Mouse (Mus musculus) testis, postnatal 10 days (tissue): ENCODE data around the gene Wfdc15a.
"Not testable (repeated sequence)": the region's sequence is repeated elsewhere in the genome, so short reads cannot be mapped to it uniquely, and the experiment has no call there.

Experiments used
- DNase-seq: peaks from one replicate; pipeline ENCODE4 v3.0.0; 2021; ENCODE audit warnings: low spot score

Gene Wfdc15a

DNA sequence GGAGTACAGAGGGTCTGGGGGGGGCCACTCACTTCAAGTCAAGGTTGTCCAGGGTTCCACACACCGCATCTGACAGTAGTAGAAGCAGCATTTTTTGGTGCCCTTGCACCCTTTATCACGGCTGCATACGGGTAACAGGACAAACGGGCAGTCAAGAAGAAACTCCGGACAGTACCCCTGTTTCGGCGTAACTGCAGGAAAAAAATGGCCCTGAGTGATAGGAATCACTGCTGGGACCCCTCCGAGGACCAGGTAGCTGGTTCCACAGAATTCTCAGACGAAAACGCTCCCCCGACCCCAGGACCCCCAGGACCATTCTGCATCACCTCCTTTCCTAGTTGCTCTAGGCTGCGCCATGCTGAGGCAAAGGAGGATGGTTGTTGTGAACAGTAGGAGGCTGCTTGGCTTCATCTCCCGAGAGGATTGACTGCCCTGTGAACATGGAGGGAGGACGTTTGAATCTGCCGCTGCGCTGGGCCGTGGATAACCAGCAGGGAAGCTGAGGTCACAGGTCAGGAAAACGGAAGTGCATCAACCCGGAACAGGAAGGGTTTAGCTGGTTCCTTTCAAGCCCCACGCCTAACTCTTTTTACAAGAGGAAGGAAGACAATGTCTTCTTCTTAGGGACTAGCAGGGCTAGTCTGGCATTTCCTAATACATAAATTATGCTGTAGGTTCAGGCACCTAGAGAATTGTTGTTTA is at the start of gene Wfdc15a:
Gene Wfdc15a, minus strand, starts transcription at position 505 of the 702 bp plus-strand sequence.
- DNase-seq: no peak

DNA sequence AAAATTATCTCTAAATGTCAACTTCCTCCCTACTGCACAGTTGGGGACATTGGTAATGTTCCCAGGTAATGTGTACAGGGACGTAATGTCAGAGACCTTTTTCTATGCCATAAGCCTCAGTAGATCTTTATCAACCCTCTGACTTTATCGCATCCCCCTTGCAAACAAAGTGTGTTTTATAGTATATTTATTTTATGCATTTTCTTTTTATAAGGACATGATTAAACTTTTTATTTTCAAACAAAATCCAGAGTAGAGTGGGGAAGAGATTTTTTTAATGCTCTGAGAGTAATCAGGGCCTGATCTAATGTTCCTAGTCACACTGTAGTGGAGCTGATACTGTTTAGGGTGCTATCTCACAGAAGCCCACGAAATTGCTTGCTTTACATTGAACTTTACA is 38.4 kb upstream of the Wfdc15a start, which contains the start of gene Svs2:
Gene Svs2, minus strand, starts transcription at position 101 of the 400 bp plus-strand sequence.
- DNase-seq: no peak

DNA sequence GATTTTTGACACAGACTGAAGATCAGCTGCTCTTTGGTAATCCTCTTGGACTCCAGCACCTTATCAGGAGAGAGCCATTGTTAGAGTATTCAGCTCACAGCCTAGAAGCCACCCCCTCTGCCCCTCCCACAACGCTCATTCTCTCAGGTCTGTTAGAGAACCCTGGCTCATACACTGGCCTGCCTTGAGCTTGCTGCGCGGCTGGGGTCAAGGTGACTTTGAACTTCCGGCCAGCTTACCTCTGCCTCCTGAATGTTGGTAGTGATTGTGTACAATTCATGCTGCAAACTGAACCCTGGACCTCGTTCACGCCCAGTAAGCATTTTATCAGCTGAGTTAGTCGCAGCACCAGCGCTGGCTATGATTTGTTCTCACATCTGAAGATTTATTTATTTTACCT is 32.7 kb upstream of the Wfdc15a start:
- DNase-seq: no peak

DNA sequence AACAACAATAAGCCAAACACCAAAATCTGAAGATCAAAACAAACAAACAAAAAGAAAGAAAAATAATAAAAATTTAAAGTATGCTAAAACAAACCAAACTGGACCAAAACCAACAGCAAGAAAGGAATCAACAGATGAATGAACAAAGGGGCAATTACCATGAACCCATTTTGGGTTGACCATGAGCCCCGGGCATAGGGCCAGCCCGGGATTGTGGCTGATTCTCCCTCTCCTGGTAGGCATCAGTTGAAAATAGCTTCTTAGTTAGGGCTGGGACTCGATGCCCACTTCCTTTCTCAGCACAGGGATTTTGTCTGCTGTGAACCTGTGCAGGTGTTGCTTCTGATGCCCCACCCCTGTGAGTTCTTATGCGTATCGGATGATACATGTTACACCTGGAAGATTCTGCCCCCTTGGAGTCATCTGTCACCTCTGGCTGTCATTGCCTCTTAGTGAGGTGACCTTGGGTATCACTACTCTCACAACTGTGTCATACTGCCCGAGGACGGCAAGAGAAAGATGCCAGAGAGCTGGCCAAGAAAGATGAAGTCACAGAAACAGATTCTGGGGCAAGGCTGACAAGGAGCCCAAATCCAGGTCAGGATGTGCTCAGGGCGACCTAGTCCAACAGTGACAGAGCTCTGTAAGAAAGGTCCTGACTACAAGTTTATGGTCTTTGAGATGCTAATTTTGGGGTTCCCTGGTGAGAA is 28.6 kb upstream of the Wfdc15a start:
- DNase-seq: no peak

DNA sequence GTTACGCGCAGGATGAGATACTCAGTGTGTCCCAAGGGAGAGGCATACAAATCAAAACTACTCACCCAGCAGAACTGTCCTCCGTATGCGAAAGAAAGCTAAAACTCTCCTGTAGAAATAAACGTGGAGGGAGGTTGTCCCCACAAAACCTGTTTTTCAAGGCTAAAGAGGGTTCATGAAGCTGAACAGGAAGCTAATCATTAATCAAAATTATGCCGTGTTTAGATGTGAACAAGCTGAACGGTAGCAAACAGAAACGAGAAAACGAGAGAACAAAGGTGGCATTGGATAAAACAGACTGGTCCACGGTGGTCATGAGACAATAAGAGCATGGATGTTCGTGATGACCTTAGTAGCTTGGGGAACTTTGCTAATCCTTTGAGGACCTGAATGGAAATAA is 21.6 kb upstream of the Wfdc15a start, which contains the start of gene Wfdc15b:
Gene Wfdc15b, minus strand, starts transcription at position 139 of the 400 bp plus-strand sequence.
- no peak for DNase-seq

DNA sequence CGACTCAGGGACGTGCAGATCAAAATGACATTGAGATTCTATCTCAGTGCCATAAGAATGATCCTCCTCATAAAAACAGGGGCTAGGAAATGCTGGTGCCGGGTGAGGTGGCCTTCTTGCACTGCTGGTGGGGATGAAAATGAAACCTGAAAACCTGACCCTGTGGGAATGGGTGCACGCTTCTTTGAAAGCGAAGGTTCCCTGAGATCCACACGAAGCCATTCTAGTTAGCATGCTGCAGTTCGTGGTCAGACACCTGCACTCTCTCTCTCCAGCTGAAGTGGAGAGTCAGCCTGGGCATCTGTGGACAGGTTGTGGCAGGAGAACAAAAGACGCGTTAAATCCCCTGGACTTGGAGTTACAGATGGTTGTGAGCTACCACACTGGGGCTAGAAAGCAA is 19.4 kb upstream of the Wfdc15a start:
- DNase-seq: no peak

DNA sequence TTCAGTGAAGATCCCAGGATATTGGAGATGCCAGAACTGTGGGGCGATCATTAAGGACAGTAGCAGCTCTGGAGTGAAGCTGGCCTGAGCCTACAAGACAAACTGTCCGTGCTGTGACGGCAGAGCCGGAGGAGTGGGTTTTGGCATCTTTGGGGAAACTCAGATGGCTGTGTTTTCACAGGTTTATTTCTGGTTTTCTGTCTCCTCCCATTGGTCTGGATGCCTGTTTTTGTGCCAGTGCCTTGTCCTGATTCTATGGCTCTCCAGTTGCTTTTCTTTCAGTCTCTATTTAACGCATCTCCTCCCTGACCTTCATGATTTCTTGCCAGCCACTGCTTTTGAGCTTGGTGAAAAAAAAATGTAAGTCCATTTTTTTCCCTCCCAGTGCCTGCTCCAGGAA is 12.8 kb upstream of the Wfdc15a start:
- no peak for DNase-seq

DNA sequence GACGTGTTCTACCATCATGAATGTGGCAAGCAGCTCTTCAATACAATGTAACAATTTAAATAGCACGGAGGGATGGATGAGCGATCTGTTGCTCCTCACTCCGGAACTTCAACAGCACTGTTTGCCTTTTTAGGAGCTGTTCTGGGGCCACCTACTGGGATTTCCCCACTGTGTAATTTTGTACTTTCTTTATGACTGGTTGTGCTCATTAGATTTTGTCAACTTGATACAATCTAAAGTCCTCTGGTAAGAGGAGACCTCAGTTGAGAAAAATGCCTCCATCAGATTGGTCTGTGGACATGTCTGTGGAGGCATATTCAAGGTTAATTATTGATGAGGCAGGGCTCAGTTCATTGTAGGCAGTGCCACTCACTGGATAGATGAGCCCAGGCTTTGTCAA is 11.0 kb upstream of the Wfdc15a start:
- DNase-seq: no peak

DNA sequence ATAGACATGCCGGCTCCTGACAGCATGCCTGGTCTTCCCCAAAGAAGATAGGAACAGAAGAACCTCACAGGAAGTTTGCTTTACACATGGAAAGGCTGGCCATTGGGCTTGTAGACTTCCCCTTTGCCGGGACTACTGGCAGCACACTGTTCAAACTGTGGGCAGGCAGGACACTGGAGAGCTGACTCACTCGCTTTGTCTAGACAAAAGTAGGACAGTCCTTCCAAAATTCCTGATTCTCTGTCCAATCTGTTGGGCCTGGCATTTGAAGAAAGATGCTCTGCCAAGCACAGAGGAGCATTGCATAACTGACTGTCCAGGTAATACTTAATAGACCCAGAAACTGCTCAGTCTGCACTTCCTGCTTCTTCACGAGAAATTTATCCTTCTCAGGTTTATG is 6.7 kb upstream of the Wfdc15a start:
- DNase-seq: no peak

DNA sequence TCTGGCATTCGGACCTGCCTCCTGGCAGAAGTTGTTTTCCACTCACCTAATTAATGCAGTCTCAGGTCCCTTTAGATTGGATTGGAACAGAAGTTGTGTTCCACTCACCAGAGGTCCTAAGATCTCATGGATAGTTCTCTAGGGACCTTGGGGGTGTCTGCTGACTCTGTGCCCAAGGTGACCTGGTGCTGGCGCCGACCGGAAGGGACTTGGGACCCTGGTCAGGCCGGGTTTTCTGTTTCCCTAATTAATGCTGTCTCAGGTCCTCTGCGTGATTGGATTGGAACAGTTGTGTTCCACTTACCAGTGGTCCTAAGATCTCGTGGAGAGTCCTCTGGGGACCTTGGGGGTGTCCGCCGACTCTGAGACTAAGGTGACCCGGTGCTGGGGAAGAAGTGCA is 6.1 kb upstream of the Wfdc15a start:
- not testable (repeated sequence) for DNase-seq

DNA sequence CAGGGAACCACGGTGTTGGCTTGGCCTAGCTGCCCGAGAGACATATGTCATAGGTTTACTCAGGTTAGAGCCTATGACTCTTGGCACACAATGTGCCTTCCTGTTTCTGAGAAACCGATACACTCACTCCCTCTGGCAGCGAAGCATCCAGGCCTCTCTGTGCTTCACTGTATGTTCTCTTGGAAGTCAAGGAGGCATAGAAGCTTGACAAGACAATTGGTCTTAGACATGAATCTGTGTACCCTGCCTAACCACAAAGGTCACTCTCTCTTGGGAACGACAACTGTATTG is 3.3 kb downstream of the Wfdc15a start:
- DNase-seq: no peak

DNA sequence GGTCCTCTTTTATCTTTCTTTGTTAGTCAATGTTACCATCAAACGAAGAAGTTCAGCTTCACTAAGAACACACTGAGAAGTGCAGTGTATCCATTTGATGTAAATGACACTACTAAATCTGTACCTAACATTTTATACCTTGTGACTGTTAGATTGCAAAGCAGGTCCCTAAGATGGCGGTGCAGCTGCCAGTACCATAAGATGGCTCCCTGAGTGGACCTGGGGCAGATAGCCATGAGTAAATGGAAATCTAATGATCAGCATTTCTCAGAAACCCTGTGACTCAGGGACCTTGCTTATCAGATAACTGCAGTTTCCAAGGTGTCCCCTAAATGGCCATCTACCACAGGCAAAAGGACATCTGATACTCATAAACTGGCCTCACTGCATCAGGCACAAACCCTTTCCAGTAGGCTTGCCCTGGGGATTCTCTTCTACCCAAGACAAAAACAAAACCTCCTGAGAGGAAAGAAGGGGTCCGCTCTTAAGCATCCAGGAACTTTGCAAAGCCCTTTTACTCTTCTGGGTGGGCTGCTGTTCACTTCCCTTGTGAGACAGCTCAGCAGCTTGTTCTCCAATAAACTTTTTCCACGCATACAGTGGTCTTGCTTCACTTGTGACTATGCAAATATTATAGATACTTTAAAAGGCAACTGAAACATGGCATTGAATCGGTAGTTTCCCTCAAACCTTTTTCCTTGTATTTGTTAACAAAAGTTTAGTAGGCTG is 3.8 kb downstream of the Wfdc15a start:
- no peak for DNase-seq

DNA sequence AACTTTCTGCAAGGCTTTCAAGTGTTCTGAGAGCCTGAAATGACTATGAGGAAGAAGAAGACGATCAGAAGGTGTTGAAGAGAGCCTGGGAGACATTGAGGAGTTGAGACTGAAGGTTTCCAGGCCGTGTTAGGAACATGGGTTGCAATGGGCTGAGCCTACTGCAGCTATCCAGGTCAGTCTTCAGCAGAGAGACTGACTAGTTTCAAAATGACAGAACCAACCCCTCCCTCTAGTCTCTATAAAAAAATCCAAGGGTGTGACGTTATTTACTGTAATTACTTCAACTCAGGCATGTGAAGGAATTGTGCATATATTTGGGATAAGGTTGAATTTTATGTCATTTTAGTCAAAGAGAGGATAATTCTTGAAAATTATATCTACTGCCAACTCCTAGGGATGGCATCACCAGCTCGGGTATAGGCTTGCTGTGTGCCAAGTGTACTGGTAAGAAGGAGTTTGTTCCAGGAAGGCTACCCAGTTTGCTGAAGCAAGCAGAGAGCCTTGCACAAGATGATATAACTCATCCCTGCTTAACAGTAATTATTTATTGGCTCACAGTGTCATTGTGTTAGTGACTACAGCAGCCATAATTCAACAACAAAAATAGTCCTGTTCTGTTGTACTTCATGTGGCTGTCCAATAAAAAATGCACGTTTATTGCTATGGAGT is 4.8 kb downstream of the Wfdc15a start:
- no peak for DNase-seq

DNA sequence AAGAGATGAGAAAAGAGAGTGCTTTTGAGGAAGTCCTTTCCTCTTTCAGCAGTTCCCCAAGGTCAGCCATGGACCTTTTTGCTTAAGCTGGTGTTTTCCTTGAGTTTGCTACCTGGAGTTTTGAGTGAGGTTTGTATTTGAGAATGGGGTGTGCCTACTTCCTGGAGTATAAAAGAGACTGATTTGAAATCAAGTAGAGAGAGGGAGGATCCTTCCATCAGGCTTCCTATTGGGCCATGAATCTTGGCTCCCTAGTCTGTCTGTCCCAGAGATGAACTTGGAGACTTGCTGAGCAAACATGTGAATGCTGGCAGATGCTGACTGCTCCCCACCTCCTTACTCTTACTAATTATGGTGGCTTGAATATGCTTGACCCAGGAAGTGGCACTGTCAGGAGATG is 7.7 kb downstream of the Wfdc15a start:
- DNase-seq: no peak

DNA sequence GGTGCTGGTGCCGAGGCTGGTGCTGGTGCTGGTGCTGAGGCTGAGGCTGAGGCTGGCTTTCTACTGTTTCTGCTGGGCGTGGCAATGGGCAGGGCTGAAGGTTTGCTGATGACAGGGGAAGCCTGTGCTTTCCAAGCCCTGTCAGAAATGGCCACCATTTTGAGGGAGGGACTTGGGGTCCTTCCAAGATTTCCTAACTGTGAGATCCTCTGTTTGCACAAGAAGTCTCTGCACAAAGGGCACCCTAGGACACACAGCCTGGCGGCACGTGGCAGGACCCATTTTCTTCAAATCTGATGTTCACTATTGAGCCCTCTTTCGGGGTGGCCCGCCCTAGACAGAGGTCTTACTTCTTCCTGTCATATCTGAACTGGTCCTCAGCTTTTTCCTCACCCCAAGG is 9.4 kb downstream of the Wfdc15a start, which contains the start of gene Wfdc12:
Gene Wfdc12, minus strand, starts transcription at position 33 of the 400 bp plus-strand sequence.
- no peak for DNase-seq

DNA sequence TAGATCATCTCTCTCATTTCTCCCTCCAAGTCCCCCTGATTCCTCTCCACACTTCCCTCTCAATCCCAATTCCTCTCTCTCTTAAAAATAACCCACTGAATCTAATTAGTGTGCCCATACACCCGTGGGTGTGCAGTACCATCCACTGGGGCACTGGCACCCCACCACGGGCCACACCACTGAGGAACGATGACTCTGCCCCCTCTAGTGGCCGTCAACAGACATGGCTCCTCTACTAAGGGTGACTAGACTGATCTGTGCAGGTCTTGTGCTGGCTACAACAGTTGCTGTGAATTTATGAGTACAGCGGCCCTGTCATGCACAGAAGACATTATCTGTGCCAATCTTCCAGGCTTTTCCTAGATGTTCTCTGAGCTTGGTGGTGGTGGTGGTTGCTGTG is 11.2 kb downstream of the Wfdc15a start:
- peak; percentile 38 for DNase-seq

DNA sequence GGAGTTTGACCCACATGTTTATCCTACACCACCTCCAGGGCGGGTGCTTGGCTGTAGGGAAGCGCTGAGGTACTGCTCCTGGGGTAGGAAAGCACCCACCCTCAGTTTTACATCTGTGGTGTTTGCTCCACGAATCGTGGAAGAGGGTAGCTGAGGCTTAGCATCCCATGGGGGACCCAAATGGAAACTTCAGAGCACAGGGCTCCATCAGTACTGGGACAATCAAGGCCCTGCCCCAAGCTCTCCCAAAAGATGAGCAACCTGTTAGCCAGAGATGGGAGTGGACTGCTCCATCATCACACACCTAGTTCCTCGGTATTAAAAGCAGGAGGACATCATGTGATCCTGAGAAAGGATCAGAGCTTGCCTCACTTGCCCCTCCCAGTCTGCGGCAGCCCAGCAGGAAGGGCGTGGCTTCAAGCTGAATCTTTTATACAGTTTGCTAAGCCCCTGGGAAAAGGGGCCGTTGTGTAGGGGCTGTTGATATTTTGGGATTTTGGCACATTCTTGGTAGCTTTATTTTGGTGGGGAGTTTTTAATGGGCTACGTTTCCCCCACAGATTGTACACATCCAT is 15.7 kb downstream of the Wfdc15a start:
- peak; percentile 33 for DNase-seq

DNA sequence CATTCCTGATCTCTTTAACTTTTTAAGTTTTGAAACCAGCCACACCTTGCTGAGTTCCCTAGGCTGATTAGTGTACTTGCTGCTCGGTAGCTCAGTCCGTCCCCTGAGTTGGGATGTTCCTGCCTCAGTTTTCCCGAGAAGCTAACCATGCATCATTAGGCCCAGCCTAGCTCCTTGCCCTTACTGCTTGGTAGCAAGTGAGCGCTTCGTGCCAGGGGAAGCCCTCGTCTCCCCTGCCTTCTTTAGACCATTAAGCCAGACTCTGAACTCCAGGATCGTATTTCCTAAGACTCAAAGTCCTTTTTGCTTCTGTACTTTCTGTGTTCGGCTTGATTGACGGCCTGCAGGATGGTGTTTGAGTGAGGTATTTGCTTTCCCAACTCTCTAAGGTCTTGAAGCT is 16.6 kb downstream of the Wfdc15a start:
- peak; percentile 23 for DNase-seq

DNA sequence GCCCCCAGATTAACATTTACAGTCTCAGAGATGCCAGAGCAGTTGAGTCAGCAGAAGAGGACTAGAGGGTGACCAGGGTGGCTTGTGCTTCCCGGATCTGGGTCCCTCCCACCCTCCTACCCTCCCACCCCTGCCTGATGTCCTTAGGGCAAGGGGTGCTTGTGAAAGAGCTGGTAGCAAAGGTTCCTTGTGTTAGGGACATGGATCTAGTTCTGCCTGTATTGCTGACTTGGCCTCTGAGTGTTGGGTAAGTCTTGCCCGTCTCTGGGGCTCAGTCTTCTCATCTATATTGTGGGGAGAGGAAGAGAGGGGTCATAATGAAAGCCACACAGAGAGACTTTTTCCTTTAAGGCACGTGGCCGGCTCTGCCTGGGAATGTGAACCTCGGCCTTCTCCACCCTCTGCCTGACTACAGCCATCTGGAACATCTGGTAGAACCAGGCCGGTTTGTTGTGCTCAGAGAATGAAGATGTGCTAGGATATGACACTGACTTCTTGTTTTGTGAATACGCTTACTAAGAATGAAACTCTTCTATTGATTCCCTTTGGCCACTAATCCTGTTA is 17.2 kb downstream of the Wfdc15a start, which contains the start of gene Wfdc5:
Gene Wfdc5, minus strand, starts transcription at position 51 of the 564 bp plus-strand sequence.
- DNase-seq: peak; percentile 29

DNA sequence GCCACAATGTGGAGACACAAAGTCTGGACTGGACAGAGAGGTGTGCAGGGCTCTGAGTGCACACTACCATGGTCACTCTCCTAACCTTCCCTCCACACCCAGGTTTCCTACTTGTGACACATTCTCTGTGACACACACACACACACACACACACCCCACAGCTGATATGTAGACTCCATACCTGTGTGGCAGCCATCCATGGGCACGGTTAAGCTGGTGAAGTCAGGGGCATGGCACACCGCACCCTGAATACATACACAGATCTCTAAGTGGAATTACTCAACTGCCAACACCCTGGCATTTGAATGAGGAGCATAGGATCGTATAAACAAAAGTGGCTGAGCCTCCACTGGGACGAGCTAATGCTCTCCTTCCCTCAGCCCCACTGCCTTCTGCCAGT is 19.2 kb downstream of the Wfdc15a start:
- DNase-seq: peak; percentile 27

DNA sequence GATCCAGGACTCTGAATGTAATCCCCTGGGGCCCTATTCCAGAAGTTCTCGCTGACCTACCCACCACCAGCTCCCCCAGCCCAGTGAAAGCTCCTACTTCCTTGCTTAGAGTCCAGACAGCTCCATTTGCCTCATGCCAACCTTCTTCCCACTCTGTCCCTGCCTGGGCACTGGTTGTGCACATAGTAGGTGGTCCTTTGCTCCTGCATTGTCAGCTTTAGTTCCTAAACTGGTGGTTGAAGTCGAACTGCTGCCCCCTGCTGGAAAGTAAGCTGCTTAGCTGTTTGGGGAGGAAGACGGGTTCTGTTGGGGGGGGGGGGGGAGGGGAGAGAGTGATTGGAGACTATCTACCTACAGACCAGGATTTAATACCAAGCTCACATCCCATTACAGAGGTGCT is 19.8 kb downstream of the Wfdc15a start:
- DNase-seq: peak; percentile 59

DNA sequence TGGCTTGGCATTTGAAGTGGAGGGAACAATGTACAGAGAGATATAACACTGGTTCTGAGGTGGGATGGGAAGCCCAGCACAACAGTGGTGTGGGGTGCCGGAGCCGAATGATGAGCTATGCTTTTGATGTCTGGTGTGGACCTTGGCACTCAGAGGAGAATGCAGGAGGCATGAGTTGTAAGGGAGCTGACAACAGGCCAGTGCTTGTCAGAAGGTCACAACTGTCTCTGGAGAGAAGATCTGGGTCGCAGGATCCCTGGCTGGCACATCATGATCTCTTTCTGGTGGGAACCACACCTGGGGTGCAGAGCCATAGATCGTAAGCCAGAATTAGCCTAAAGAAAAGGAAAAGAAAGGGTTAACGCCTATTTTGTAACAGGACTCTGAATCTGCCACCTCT is 22.1 kb downstream of the Wfdc15a start:
- DNase-seq: no peak
